Mouse (Mus musculus) cortical plate, adult 2 months (tissue): ENCODE measurements around the gene Krt24.

Source experiments
- CTCF ChIP-seq: fragments of 200-500 bp; IDR thresholded peaks from 2 replicates; pipeline ENCODE4 v1.5.1; 2011; ENCODE audit warnings: mild to moderate bottlenecking, control low read depth, low read length; ENCODE audit not compliant: insufficient read depth; ENCODE audit errors: extremely low read depth
- POLR2A ChIP-seq: fragments of 200-500 bp; IDR thresholded peaks from 2 replicates; pipeline ENCODE4 v1.6.1; 2011; ENCODE audit warnings: mild to moderate bottlenecking, low read length, control low read depth; ENCODE audit not compliant: insufficient read depth; ENCODE audit errors: extremely low read depth

GRCm38 (mm10) chr11:99255316-99255715 is 29.7 kb downstream of the Krt24 start:
- TF ChIP-seq CTCF (no peak), POLR2A (no peak)
